Mouse (Mus musculus) stomach, postnatal 0 days (tissue): ENCODE data around the gene Gsk3a. TPM values are rescaled to one million over a fixed set of nuclear protein-coding genes. Genes with fewer than 3 reads are reported as not detected.

Source experiments
- ATAC-seq: fragments of 200-750 bp; cut with Nextera tagmentation; 2 replicates; pipeline ENCODE4 v1.8.0; 2017; ENCODE audit not compliant: low FRiP score, low TSS enrichment
- DNase-seq: peaks from one replicate; pipeline ENCODE4 v3.0.0-alpha.2; 2016; ENCODE audit warnings: low spot score
- H3K27ac ChIP-seq: fragments of 300-500 bp; sonication (generic); replicated peaks from 2 replicates; pipeline ENCODE4 v1.5.1; 2014; ENCODE audit warnings: mild to moderate bottlenecking, control low read depth
- H3K27me3 ChIP-seq: fragments of 300-500 bp; sonication (generic); 2 replicates; pipeline ENCODE4 v1.6.1; 2014; ENCODE audit warnings: low read length; ENCODE audit not compliant: control insufficient read depth, insufficient read depth
- H3K36me3 ChIP-seq: fragments of 300-500 bp; sonication (generic); 2 replicates; pipeline ENCODE4 v1.6.1; 2014; ENCODE audit warnings: low read length, mixed read lengths; ENCODE audit not compliant: control insufficient read depth, insufficient read depth
- H3K4me1 ChIP-seq: fragments of 300-500 bp; sonication (generic); replicated peaks from 2 replicates; pipeline ENCODE4 v1.6.1; 2014; ENCODE audit warnings: antibody characterized with exemption; ENCODE audit not compliant: control insufficient read depth, insufficient read depth
- H3K4me2 ChIP-seq: fragments of 300-500 bp; sonication (generic); replicated peaks from 2 replicates; pipeline ENCODE4 v1.6.1; 2014; ENCODE audit warnings: low read depth, mild to moderate bottlenecking, control low read depth, moderate library complexity
- H3K4me3 ChIP-seq: fragments of 300-500 bp; sonication (generic); 2 replicates; pipeline ENCODE4 v1.5.1; 2014; ENCODE audit warnings: low read depth, low read length, control low read depth
- H3K9ac ChIP-seq: fragments of 300-500 bp; sonication (generic); 2 replicates; pipeline ENCODE4 v1.6.1; 2014; ENCODE audit warnings: mild to moderate bottlenecking, low read length, control low read depth, mixed read lengths
- H3K9me3 ChIP-seq: fragments of 300-500 bp; sonication (generic); 2 replicates; pipeline ENCODE4 v1.6.1; 2016; ENCODE audit warnings: low read length; ENCODE audit not compliant: control insufficient read depth
- CTCF ChIP-seq: IDR thresholded peaks from 2 replicates; pipeline ENCODE4 v1.5.1; 2016; ENCODE audit warnings: antibody characterized with exemption, low read depth, mild to moderate bottlenecking, moderate library complexity
- EP300 ChIP-seq: optimal IDR thresholded peaks from 2 replicates; pipeline ENCODE3; 2016; ENCODE audit warnings: antibody characterized with exemption
- WGBS: fragments of 180-500 bp; shearing (Covaris S2); extraction: QIAGEN DNeasy Blood & Tissue Kit; methylation state at CpG from one replicate; pipeline ENCODE4 v1.1.7; 2014; 5-methylcytosine and 5-hydroxymethylcytosine counted together
- polyA plus RNA-seq: library from polyadenylated mRNA; unstranded; fragments of >200 nt; fragmentation: Nextera tagmentation; extraction: Ambion mirVana; gene quantifications from 2 replicates; pipeline ENCODE4 v1.2.1, GENCODE M21; 2015

Gene Gsk3a
- polyA plus RNA-seq, 1 experiment from 2014 or later: 5.1 TPM

DNA sequence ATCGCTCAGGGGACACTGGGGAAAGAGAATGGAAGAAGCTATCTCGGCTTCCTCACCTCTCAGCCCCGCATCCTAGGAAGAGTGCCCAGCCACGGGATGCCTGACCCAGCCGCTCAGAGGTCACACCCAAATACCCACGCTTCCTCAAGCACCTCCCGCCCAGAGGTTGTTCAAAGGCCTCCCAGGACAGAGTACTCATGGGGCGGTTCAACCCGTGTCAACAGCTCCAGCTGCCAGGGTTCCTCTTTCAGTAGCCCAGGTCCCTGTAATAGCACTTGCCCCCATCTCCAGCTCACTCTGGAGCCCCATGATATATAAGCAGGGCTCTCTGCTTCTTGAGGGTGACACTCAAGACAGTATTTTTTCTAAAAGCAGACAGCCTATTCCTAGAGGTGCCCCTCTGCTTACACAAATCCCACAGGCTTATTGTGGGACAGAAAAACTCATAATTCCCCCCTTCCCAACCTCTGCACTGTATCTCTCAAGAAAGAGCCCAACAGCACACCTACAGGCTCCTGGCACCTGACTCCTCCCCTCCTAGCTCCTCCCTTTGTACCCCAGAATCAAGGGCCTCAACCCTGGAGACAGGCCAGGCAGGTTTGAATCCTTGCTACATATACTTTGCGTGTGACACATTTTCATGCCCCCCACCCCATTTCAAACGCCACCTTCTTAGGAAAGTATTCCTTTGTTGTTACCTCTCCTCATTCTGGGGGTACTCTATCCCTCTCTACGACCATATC, 19.8 kb downstream of the Gsk3a start:
- Histone ChIP-seq H3K9me3 (no peaks in the 10 kb centered on the region), H3K4me3 (peak overlapping the region; percentile 72), H3K36me3 (no peaks in the 10 kb centered on the region), H3K27ac (peak overlapping the region; percentile 88), H3K4me2 (peak overlapping the region; percentile 85), H3K9ac (peak overlapping the region; percentile 82), H3K27me3 (no peaks in the 10 kb centered on the region), H3K4me1 (peaks cover 11% of the 10 kb centered on the region)
- TF ChIP-seq EP300: no peak
- no peak for TF ChIP-seq CTCF
- peak; percentile 39 for DNase-seq
- no peak for ATAC-seq
- WGBS: 53% methylated on average over 12 of the region's 12 CpGs

DNA sequence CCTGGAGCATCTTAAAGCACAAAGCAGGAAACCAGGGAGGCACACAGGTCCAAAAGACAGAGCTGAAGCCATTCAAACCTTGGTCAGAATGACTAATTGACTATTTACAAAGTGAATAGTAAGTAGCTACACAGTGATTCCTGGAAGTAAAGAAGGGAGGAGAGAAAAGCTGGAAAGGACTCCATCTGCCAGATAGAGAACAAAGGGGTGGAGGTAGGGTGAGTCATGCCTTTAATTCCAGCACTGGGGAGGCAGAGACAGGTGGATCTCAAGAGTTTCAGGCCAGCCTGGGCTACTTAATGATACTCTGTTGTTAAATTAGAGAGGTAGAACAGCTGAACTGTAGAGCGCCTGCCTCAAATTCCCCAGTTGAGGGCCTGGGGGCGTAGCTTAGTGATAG, 23.5 kb downstream of the Gsk3a start:
- peaks cover 8% of the 10 kb centered on the region; the same call in 1 of the 2 replicates for H3K36me3 ChIP-seq
- ATAC-seq: no peak
- no peaks in the 10 kb centered on the region for H3K9me3 ChIP-seq
- H3K4me1 ChIP-seq: peaks cover 6% of the 10 kb centered on the region; the same call in 1 of the 2 replicates
- H3K9ac ChIP-seq: no peak overlapping the region
- no peaks in the 10 kb centered on the region for H3K27me3 ChIP-seq
- WGBS: 91% methylated on average over 2 of the region's 2 CpGs
- no peak overlapping the region for H3K27ac ChIP-seq
- TF ChIP-seq EP300 (no peak), CTCF (no peak)
- DNase-seq: no peak
- no peak overlapping the region for H3K4me2 ChIP-seq
- no peak overlapping the region for H3K4me3 ChIP-seq

GRCm38 (mm10) chr7:25213099-25213498, 24.6 kb downstream of the Gsk3a start:
- no peak for ATAC-seq
- 59% methylated on average over 3 of the region's 3 CpGs for WGBS
- Histone ChIP-seq H3K4me2 (no peak overlapping the region), H3K4me3 (no peak overlapping the region), H3K4me1 (no peaks in the 10 kb centered on the region; the same call in 1 of the 2 replicates), H3K9me3 (no peaks in the 10 kb centered on the region), H3K27me3 (no peaks in the 10 kb centered on the region), H3K36me3 (peaks cover 8% of the 10 kb centered on the region; the same call in 1 of the 2 replicates), H3K27ac (no peak overlapping the region), H3K9ac (no peak overlapping the region)
- TF ChIP-seq EP300 (no peak), CTCF (no peak)
- DNase-seq: no peak

GRCm38 (mm10) chr7:25210482-25210881, 27.2 kb downstream of the Gsk3a start:
- WGBS: 86% methylated on average over 4 of the region's 4 CpGs
- H3K27me3 ChIP-seq: no peaks in the 10 kb centered on the region
- H3K9me3 ChIP-seq: no peaks in the 10 kb centered on the region
- peaks cover 10% of the 10 kb centered on the region; the same call in 1 of the 2 replicates for H3K36me3 ChIP-seq
- no peak overlapping the region for H3K27ac ChIP-seq
- H3K9ac ChIP-seq: no peak overlapping the region
- no peak overlapping the region for H3K4me3 ChIP-seq
- no peak overlapping the region for H3K4me2 ChIP-seq
- TF ChIP-seq CTCF (no peak), EP300 (no peak)
- H3K4me1 ChIP-seq: no peaks in the 10 kb centered on the region
- ATAC-seq (no peak), DNase-seq (no peak)

- Histone ChIP-seq H3K9me3 (no peaks in the 10 kb centered on the region), H3K27me3 (no peaks in the 10 kb centered on the region), H3K27ac (peak overlapping the region; percentile 63; the same call in 1 of the 2 replicates), H3K4me1 (no peaks in the 10 kb centered on the region), H3K4me2 (no peak overlapping the region), H3K4me3 (no peak overlapping the region), H3K9ac (no peak overlapping the region), H3K36me3 (peaks cover 11% of the 10 kb centered on the region; the same call in 1 of the 2 replicates)
- DNase-seq (peak; percentile 63), ATAC-seq (peak; percentile 70)
- 37% methylated on average over 3 of the region's 3 CpGs for WGBS
- TF ChIP-seq CTCF (no peak), EP300 (no peak)
Observed at GRCm38 (mm10) chr7:25209161-25209622, 28.5 kb downstream of the Gsk3a start.

GRCm38 (mm10) chr7:25206094-25206830, 31.4 kb downstream of the Gsk3a start:
- 71% methylated on average over 16 of the region's 16 CpGs for WGBS
- H3K4me2 ChIP-seq: no peak overlapping the region
- TF ChIP-seq EP300 (no peak), CTCF (no peak)
- no peaks in the 10 kb centered on the region for H3K4me1 ChIP-seq
- no peaks in the 10 kb centered on the region for H3K27me3 ChIP-seq
- peaks cover 15% of the 10 kb centered on the region; the same call in 1 of the 2 replicates for H3K36me3 ChIP-seq
- no peaks in the 10 kb centered on the region for H3K9me3 ChIP-seq
- H3K4me3 ChIP-seq: no peak overlapping the region
- no peak overlapping the region for H3K9ac ChIP-seq
- ATAC-seq (peak; percentile 63), DNase-seq (peak; percentile 51)
- H3K27ac ChIP-seq: peak overlapping the region; percentile 65
